Mouse (Mus musculus): Measurements from ENCODE around the gene Olfr8. TPM values are rescaled to one million over a fixed set of nuclear protein-coding genes. Genes with fewer than 3 reads are reported as not detected.
"Not testable (repeated sequence)": the region's sequence is repeated elsewhere in the genome, so short reads cannot be mapped to it uniquely, and the experiment has no call there.

Gene Olfr8
- polyA plus RNA-seq (2015; fragmentation: Nextera tagmentation; extraction: Ambion mirVana) = not detected in 2 replicates

- ATAC-seq (ENCODE audit: low read depth); H3K27me3 ChIP-seq; H3K4me3 ChIP-seq (replicated peaks); H3K36me3 ChIP-seq; H3K4me2 ChIP-seq; DNase-seq; H3K9me3 ChIP-seq (replicated peaks); H3K9ac ChIP-seq; H3K27ac ChIP-seq; H3K4me1 ChIP-seq (replicated peaks): not testable (repeated sequence)
- WGBS (ENCODE audit: insufficient replicate concordance) = 68% methylated on average over 1 of the region's 1 CpGs
Measured at GRCm38 (mm10) chr10:78950336-78950735, at the start of gene Olfr8. Gene Olfr8, plus strand, starts transcription at chr10:78950636.

GRCm38 (mm10) chr10:78912871-78913270 is 37.6 kb upstream of the Olfr8 start, which contains the start of gene Olfr1354:
Gene Olfr1354, plus strand, starts transcription at chr10:78913171.
- H3K27ac ChIP-seq; H3K36me3 ChIP-seq; DNase-seq; H3K4me1 ChIP-seq (replicated peaks); H3K4me2 ChIP-seq; H3K4me3 ChIP-seq (replicated peaks); ATAC-seq (ENCODE audit: low read depth); H3K9me3 ChIP-seq (replicated peaks); H3K27me3 ChIP-seq; H3K9ac ChIP-seq: not testable (repeated sequence)
- 62% methylated on average over 1 of the region's 1 CpGs for WGBS (ENCODE audit: insufficient replicate concordance)

- not testable (repeated sequence) for ATAC-seq (ENCODE audit: low read depth); H3K4me3 ChIP-seq (replicated peaks); H3K9me3 ChIP-seq (replicated peaks); H3K27ac ChIP-seq; H3K36me3 ChIP-seq; H3K9ac ChIP-seq; H3K4me2 ChIP-seq; H3K4me1 ChIP-seq (replicated peaks); DNase-seq; H3K27me3 ChIP-seq
Measured at GRCm38 (mm10) chr10:78963009-78963408, 12.6 kb downstream of the Olfr8 start, which contains the start of gene Olfr1353. Gene Olfr1353, plus strand, starts transcription at chr10:78963309.

GRCm38 (mm10) chr10:78980750-78981149 is 30.3 kb downstream of the Olfr8 start, which contains the start of gene Olfr1352:
Gene Olfr1352, plus strand, starts transcription at chr10:78981050.
- Histone ChIP-seq H3K36me3 (no peaks in the 10 kb centered on the region), H3K27ac (no peak within 1 kb of the TSS), H3K4me2 (no peak within 1 kb of the TSS), H3K27me3 (no peaks in the 10 kb centered on the region), H3K4me1 (replicated peaks) (no peaks in the 10 kb centered on the region), H3K4me3 (replicated peaks) (no peak within 1 kb of the TSS), H3K9me3 (replicated peaks) (no peaks in the 10 kb centered on the region), H3K9ac (no peak within 1 kb of the TSS)
- ATAC-seq (ENCODE audit: low read depth) = no peak
- DNase-seq = no peak

Other genes with a start within 250 kb of the Olfr8 start
- gene Casp14, start 232.3 kb upstream of the Olfr8 start, polyA plus RNA-seq (2015; fragmentation: Nextera tagmentation; extraction: Ambion mirVana) = not detected in 2 replicates
- not detected in 2 replicates for gene Ccdc105, start 197.6 kb upstream of the Olfr8 start, polyA plus RNA-seq (2015; fragmentation: Nextera tagmentation; extraction: Ambion mirVana)
- 0.28 and 0.38 TPM in 2 replicates for gene Slc1a6, start 170.1 kb upstream of the Olfr8 start, polyA plus RNA-seq (2015; fragmentation: Nextera tagmentation; extraction: Ambion mirVana)
- not detected in 2 replicates for gene Olfr1356, start 98.5 kb upstream of the Olfr8 start, polyA plus RNA-seq (2015; fragmentation: Nextera tagmentation; extraction: Ambion mirVana)
- not detected in 2 replicates for gene Olfr1355, start 75.1 kb upstream of the Olfr8 start, polyA plus RNA-seq (2015; fragmentation: Nextera tagmentation; extraction: Ambion mirVana)
- gene Olfr1354, start 37.5 kb upstream of the Olfr8 start, polyA plus RNA-seq (2015; fragmentation: Nextera tagmentation; extraction: Ambion mirVana) = not detected in 2 replicates
- not detected in 2 replicates for gene Olfr1353, start 12.7 kb downstream of the Olfr8 start, polyA plus RNA-seq (2015; fragmentation: Nextera tagmentation; extraction: Ambion mirVana)
- not detected in 2 replicates for gene Olfr1352, start 30.4 kb downstream of the Olfr8 start, polyA plus RNA-seq (2015; fragmentation: Nextera tagmentation; extraction: Ambion mirVana)
- not detected in 2 replicates for gene Olfr1351, start 61.8 kb downstream of the Olfr8 start, polyA plus RNA-seq (2015; fragmentation: Nextera tagmentation; extraction: Ambion mirVana)
- 0.06 TPM in 1 of 2 replicates, not detected in the other for gene Olfr57, start 78.1 kb downstream of the Olfr8 start, polyA plus RNA-seq (2015; fragmentation: Nextera tagmentation; extraction: Ambion mirVana)
- gene 2610008E11Rik, start 147.0 kb downstream of the Olfr8 start, polyA plus RNA-seq (2015; fragmentation: Nextera tagmentation; extraction: Ambion mirVana) = 3.7 and 4.9 TPM in 2 replicates
- gene Vmn2r80, start 198.1 kb downstream of the Olfr8 start, polyA plus RNA-seq (2015; fragmentation: Nextera tagmentation; extraction: Ambion mirVana) = not detected in 2 replicates